Mouse (Mus musculus): Measurements from ENCODE around the gene Ctps.

DNA sequence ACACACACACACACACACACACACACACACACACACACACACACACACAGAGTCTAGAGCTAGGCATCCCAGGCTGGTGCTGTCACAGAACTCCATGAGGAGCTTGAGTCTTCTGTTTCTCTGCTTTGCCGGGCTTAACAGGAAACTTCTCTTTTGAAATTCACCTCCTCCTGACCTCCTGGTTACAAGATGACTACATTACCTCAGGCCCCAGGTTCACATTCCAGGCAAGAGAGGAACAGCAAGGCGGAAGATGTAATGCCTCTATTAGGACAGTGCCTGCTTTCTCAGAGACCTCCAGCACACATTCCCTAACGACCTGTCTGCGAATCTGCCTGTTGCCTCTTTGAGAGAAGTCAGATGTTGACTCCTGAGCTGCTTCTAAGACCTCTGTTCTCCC lies 18.4 kb upstream of the Ctps start, which contains the start of gene Gm8439:
- TF ChIP-seq TAL1 (IDR thresholded peaks at IDR 0.05; ENCODE audit: low read length) = no peak
- TF ChIP-seq GATA1 (IDR thresholded peaks at IDR 0.05; ENCODE audit: low read length) = no peak
